Mouse (Mus musculus) CH12.LX (cell line): ENCODE measurements around the gene Golga7b. TPM values are rescaled to one million over a fixed set of nuclear protein-coding genes. Genes with fewer than 3 reads are reported as not detected.

ENCODE experiments used
- DNase-seq: peaks from one replicate; pipeline ENCODE4 v3.0.0-alpha.2; 2013; ENCODE audit errors: extremely low read depth
- H3K27ac ChIP-seq: 2 replicates; pipeline ENCODE4 v1.5.1; 2012; ENCODE audit warnings: low read depth, mild to moderate bottlenecking, control low read depth, moderate library complexity; ENCODE audit not compliant: insufficient read depth
- H3K27me3 ChIP-seq: replicated peaks from 2 replicates; pipeline ENCODE3; 2012; ENCODE audit warnings: inconsistent platforms
- H3K36me3 ChIP-seq, 2 experiments: replicated peaks in 1 of 2; 2 replicates each; pipeline versions ENCODE3 to v1.6.1; 2012; ENCODE audit warnings: inconsistent platforms in 1 of 2, low read length in 1 of 2, mild to moderate bottlenecking in 1 of 2, mixed read lengths in 1 of 2, moderate library complexity in 1 of 2; ENCODE audit not compliant: control insufficient read depth in 1 of 2, insufficient read depth in 1 of 2
- H3K4me1 ChIP-seq, 2 experiments: 2 replicates each; pipeline ENCODE4 v1.6.1; 2012; ENCODE audit warnings: inconsistent platforms in 1 of 2, moderate library complexity in 1 of 2; ENCODE audit not compliant: insufficient read depth in 2 of 2, control insufficient read depth in 1 of 2
- H3K4me2 ChIP-seq: 2 replicates; pipeline ENCODE4 v1.6.1; 2012; ENCODE audit warnings: low read depth, mild to moderate bottlenecking, control low read depth; ENCODE audit not compliant: poor library complexity, insufficient read depth, severe bottlenecking
- H3K4me3 ChIP-seq, 3 experiments: fragments of 150-350 bp in 1 of 3; sonication (generic) in 1 of 3; replicated peaks in 1 of 3; 2 replicates each; pipeline versions ENCODE3 to v1.5.1; 2011 to 2012; ENCODE audit warnings: low read depth in 2 of 3, low read length in 2 of 3, mild to moderate bottlenecking in 2 of 3, moderate library complexity in 2 of 3, control low read depth in 1 of 3, improper control_type of control experiment in 1 of 3, inconsistent platforms in 1 of 3, mixed read lengths in 1 of 3; ENCODE audit not compliant: poor library complexity in 1 of 3
- H3K79me2 ChIP-seq: replicated peaks from 2 replicates; pipeline ENCODE4 v1.6.1; 2012; ENCODE audit warnings: mild to moderate bottlenecking, moderate library complexity; ENCODE audit not compliant: control insufficient read depth, poor library complexity, insufficient read depth, severe bottlenecking; ENCODE audit errors: extremely low read depth
- H3K9ac ChIP-seq: 2 replicates; pipeline ENCODE4 v1.6.1; 2012; ENCODE audit warnings: low read depth, mild to moderate bottlenecking, control low read depth, moderate library complexity; ENCODE audit not compliant: insufficient read depth
- H3K9me3 ChIP-seq: replicated peaks from 2 replicates; pipeline ENCODE3; 2012; ENCODE audit warnings: low read length, inconsistent platforms, mixed read lengths
- CHD1 ChIP-seq: IDR thresholded peaks from 2 replicates; pipeline ENCODE4 v1.6.1; 2012; ENCODE audit warnings: low read depth, low read length, improper control_type of control experiment, inconsistent platforms
- CHD2 ChIP-seq: IDR thresholded peaks from 2 replicates; pipeline ENCODE4 v1.6.1; 2011; ENCODE audit warnings: low read length, improper control_type of control experiment
- CTCF ChIP-seq, 2 experiments: IDR thresholded peaks in 1 of 2; conservative IDR thresholded peaks in 1 of 2; 2 replicates each; pipeline ENCODE4 v1.5.1; 2011 to 2012; ENCODE audit warnings: low read depth in 2 of 2, low read length in 2 of 2, improper control_type of control experiment in 1 of 2, inconsistent platforms in 1 of 2, mild to moderate bottlenecking in 1 of 2, moderate library complexity in 1 of 2
- ELF1 ChIP-seq: IDR thresholded peaks from 2 replicates; pipeline ENCODE4 v1.6.1; 2014; ENCODE audit warnings: low read depth, mild to moderate bottlenecking, inconsistent platforms, low read length, improper control_type of control experiment
- EP300 ChIP-seq: IDR thresholded peaks from 2 replicates; pipeline ENCODE4 v1.6.1; 2011; ENCODE audit warnings: low read length, improper control_type of control experiment
- ETS1 ChIP-seq: conservative IDR thresholded peaks from 2 replicates; pipeline ENCODE4 v1.6.1; 2012; ENCODE audit warnings: low read depth, mild to moderate bottlenecking, inconsistent platforms, low read length, improper control_type of control experiment, moderate library complexity
- IRF4 ChIP-seq: IDR thresholded peaks from 2 replicates; pipeline ENCODE4 v1.6.1; 2014; ENCODE audit warnings: low read depth, mild to moderate bottlenecking, inconsistent platforms, low read length, improper control_type of control experiment
- JUN ChIP-seq: IDR thresholded peaks from 2 replicates; pipeline ENCODE4 v1.6.1; 2011; ENCODE audit warnings: low read depth, mild to moderate bottlenecking, low read length, improper control_type of control experiment, moderate library complexity; ENCODE audit not compliant: insufficient read depth
- JUND ChIP-seq: conservative IDR thresholded peaks from 2 replicates; pipeline ENCODE4 v1.6.1; 2011; ENCODE audit warnings: low read depth, low read length, improper control_type of control experiment
- MAX ChIP-seq: IDR thresholded peaks from 2 replicates; pipeline ENCODE4 v1.6.1; 2011; ENCODE audit warnings: low read length, improper control_type of control experiment
- MEF2A ChIP-seq: IDR thresholded peaks from 2 replicates; pipeline ENCODE4 v1.6.1; 2014; ENCODE audit warnings: low read depth, mild to moderate bottlenecking, inconsistent platforms, low read length, improper control_type of control experiment, borderline replicate concordance
- MXI1 ChIP-seq: IDR thresholded peaks from 2 replicates; pipeline ENCODE4 v1.6.1; 2011; ENCODE audit warnings: mild to moderate bottlenecking, low read depth, low read length, improper control_type of control experiment
- NELFE ChIP-seq: IDR thresholded peaks from 2 replicates; pipeline ENCODE4 v1.6.1; 2011; ENCODE audit warnings: low read depth, low read length, improper control_type of control experiment
- PAX5 ChIP-seq: IDR thresholded peaks from 2 replicates; pipeline ENCODE4 v1.6.1; 2012; ENCODE audit warnings: low read length, inconsistent platforms, mixed read lengths
- POLR2AphosphoS2 ChIP-seq: IDR thresholded peaks from 2 replicates; pipeline ENCODE4 v1.6.1; 2011; ENCODE audit warnings: low read depth, low read length, improper control_type of control experiment
- RAD21 ChIP-seq: IDR thresholded peaks from 2 replicates; pipeline ENCODE4 v1.6.1; 2011; ENCODE audit warnings: low read depth, mild to moderate bottlenecking, low read length, improper control_type of control experiment, moderate library complexity
- RCOR1 ChIP-seq: conservative IDR thresholded peaks from 2 replicates; pipeline ENCODE4 v1.6.1; 2012; ENCODE audit warnings: low read depth, mild to moderate bottlenecking, inconsistent platforms, low read length, improper control_type of control experiment
- SIN3A ChIP-seq: IDR thresholded peaks from 2 replicates; pipeline ENCODE4 v1.6.1; 2012; ENCODE audit warnings: low read length, improper control_type of control experiment, inconsistent platforms
- SMC3 ChIP-seq: IDR thresholded peaks from 2 replicates; pipeline ENCODE4 v1.6.1; 2011; ENCODE audit warnings: low read depth, low read length, improper control_type of control experiment
- TCF12 ChIP-seq: IDR thresholded peaks from 2 replicates; pipeline ENCODE4 v1.6.1; 2014; ENCODE audit warnings: low read depth, mild to moderate bottlenecking, inconsistent platforms, low read length, improper control_type of control experiment
- USF2 ChIP-seq: conservative IDR thresholded peaks from 2 replicates; pipeline ENCODE4 v1.6.1; 2011; ENCODE audit warnings: low read depth, low read length, improper control_type of control experiment
- ZKSCAN1 ChIP-seq: IDR thresholded peaks from 2 replicates; pipeline ENCODE4 v1.6.1; 2012; ENCODE audit warnings: low read depth, inconsistent platforms, low read length, improper control_type of control experiment, borderline replicate concordance
- ZMIZ1 ChIP-seq: IDR thresholded peaks from 2 replicates; pipeline ENCODE4 v1.6.1; 2012; ENCODE audit warnings: low read depth, mild to moderate bottlenecking, inconsistent platforms, low read length, improper control_type of control experiment
- ZNF384 ChIP-seq: IDR thresholded peaks from 2 replicates; pipeline ENCODE4 v1.6.1; 2012; ENCODE audit warnings: low read depth, low read length, improper control_type of control experiment, inconsistent platforms
- dilution Hi-C: fragments of 300-500 bp; cut with MboI; formaldehyde crosslinking; loops from 2 replicates; pipeline ENCODE4 v1.14.3; 2020; ENCODE audit warnings: low sequenced_read_pairs; ENCODE audit not compliant: extremely low pct_unique_long_range_greater_than_20kb, extremely low pct_ligation_motif_present
- in situ Hi-C: fragments of 300-500 bp; cut with MboI; formaldehyde crosslinking; loops from 3 replicates; pipeline ENCODE4 v1.14.3; 2019; ENCODE audit warnings: low sequenced_read_pairs, low pct_ligation_motif_present, low pct_unique_long_range_greater_than_20kb, mixed read lengths
- polyA plus RNA-seq: library from polyadenylated mRNA; unstranded; fragments of >175 nt; gene quantifications from 2 replicates; pipeline ENCODE4 v1.2.1, GENCODE M21; 2012; ENCODE audit warnings: low read depth; ENCODE audit not compliant: insufficient read length
- total RNA-seq, 2 experiments: library from RNA; depleted of rRNA; stranded (reverse); fragments of 300-350 nt in 1 of 2; fragments of >200 nt in 1 of 2; gene quantifications; 2 replicates each; pipeline ENCODE4 v1.2.3; 2012 to 2014

The Golga7b gene
- total and polyA plus RNA-seq, 3 experiments = 0.07 to 0.19 (median 0.08) TPM

DNA sequence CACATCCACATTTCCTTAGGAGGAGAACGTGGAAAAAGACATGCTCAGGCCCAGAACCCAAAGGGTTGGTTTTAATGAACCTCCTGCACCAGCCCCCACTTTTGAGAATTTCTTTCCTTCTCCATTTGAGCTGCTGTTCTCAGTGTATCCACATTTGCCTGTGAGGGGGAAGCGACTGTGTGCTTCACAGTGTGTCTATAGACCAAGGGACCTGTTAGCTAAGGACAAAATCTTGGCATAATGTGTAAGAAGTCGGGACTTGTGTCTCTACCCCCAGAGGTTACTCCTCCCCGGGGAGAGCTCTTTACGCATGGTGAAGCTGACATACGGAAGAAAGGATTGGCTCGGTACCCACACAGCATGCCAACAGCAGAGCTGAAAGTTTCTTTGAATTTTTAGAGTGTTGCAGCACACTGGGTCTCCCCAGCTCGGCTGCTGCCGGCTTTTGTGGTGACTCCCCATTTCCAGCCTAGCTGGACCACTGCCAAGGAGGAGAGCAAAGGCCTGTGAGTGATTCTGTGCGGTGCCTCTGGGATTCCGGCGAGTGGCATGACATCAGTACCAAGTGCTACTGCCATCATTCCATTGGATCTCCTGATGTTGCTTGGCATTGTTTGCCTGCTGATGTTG lies 9.4 kb downstream of the Golga7b start:
- H3K27me3 ChIP-seq = peaks cover 21% of the 10 kb centered on the region
- no peak for TF ChIP-seq MXI1
- TF ChIP-seq RAD21 = no peak
- no peak for TF ChIP-seq IRF4
- TF ChIP-seq ZMIZ1 = no peak
- no peak for TF ChIP-seq POLR2AphosphoS2
- TF ChIP-seq SIN3A = no peak
- TF ChIP-seq JUN = no peak
- TF ChIP-seq NELFE = no peak
- TF ChIP-seq RCOR1 = no peak
- no peak for TF ChIP-seq MEF2A
- no peak for TF ChIP-seq ZNF384
- TF ChIP-seq ELF1 = no peak
- no peak for TF ChIP-seq ZKSCAN1
- TF ChIP-seq EP300 = no peak
- no peak for TF ChIP-seq CHD1
- TF ChIP-seq, all 38 proteins: peak for 0
- Histone ChIP-seq H3K9me3 (no peaks in the 10 kb centered on the region), H3K36me3 (no peaks in the 10 kb centered on the region), H3K4me2 (no peak overlapping the region), H3K9ac (no peak overlapping the region), H3K4me3 (no peak overlapping the region), H3K79me2 (no peaks in the 10 kb centered on the region), H3K27ac (no peak overlapping the region), H3K4me1 (peaks cover 13 to 29% of the 10 kb centered on the region in 2 experiments)
- dilution Hi-C loops (no loop called here), in situ Hi-C loops (no loop called here)
- no peak for DNase-seq

- H3K36me3 ChIP-seq = no peaks in the 10 kb centered on the region
- peaks cover 13 to 29% of the 10 kb centered on the region in 2 experiments for H3K4me1 ChIP-seq
- H3K27ac ChIP-seq = no peak overlapping the region
- DNase-seq = no peak
- no peak overlapping the region for H3K4me2 ChIP-seq
- H3K4me3 ChIP-seq = no peak overlapping the region
- no peak for TF ChIP-seq ETS1
- TF ChIP-seq RCOR1 = no peak
- TF ChIP-seq CTCF (conservative IDR thresholded peaks at IDR 0.05 in 1 of 2, IDR thresholded peaks at IDR 0.05 in 1 of 2; ENCODE audit: low read depth in 2 of 2, low read length in 2 of 2) = no peak
- TF ChIP-seq TCF12 = no peak
- TF ChIP-seq MEF2A = no peak
- TF ChIP-seq ZMIZ1 = no peak
- TF ChIP-seq JUND = no peak
- TF ChIP-seq CHD2 = no peak
- TF ChIP-seq PAX5 = no peak
- no peak for TF ChIP-seq IRF4
- TF ChIP-seq SMC3 = no peak
- TF ChIP-seq USF2 = no peak
- TF ChIP-seq ZNF384 = no peak
- no peak for TF ChIP-seq MAX
- H3K79me2 ChIP-seq = no peaks in the 10 kb centered on the region
- no peak overlapping the region for H3K9ac ChIP-seq
- dilution Hi-C loops = no loop called here
- in situ Hi-C loops = no loop called here
- H3K27me3 ChIP-seq = peaks cover 21% of the 10 kb centered on the region
- no peaks in the 10 kb centered on the region for H3K9me3 ChIP-seq
Observed at GRCm38 (mm10) chr19:42257241-42257635, 9.9 kb downstream of the Golga7b start.
